Mouse (Mus musculus) gastrocnemius, postnatal 10 days (tissue): Measurements from ENCODE around the gene Rad9a. TPM values are rescaled to one million over a fixed set of nuclear protein-coding genes. Genes with fewer than 3 reads are reported as not detected.

Experiments used
- DNase-seq: peaks from one replicate; pipeline ENCODE4 v3.0.0; 2021; ENCODE audit warnings: mixed read lengths
- microRNA-seq, 2 experiments: library from miRNA; unstranded; fragments of <30 nt; microRNA quantifications; one replicate each; pipeline ENCODE4 v1.2.0; 2021
- total RNA-seq, 2 experiments: library from RNA; stranded (reverse); gene quantifications; 2 replicates each; pipeline ENCODE4 v1.2.3; 2021

The Rad9a gene
- total RNA-seq, 2 experiments from 2014 or later, result 4.1 to 6.0 TPM

DNA sequence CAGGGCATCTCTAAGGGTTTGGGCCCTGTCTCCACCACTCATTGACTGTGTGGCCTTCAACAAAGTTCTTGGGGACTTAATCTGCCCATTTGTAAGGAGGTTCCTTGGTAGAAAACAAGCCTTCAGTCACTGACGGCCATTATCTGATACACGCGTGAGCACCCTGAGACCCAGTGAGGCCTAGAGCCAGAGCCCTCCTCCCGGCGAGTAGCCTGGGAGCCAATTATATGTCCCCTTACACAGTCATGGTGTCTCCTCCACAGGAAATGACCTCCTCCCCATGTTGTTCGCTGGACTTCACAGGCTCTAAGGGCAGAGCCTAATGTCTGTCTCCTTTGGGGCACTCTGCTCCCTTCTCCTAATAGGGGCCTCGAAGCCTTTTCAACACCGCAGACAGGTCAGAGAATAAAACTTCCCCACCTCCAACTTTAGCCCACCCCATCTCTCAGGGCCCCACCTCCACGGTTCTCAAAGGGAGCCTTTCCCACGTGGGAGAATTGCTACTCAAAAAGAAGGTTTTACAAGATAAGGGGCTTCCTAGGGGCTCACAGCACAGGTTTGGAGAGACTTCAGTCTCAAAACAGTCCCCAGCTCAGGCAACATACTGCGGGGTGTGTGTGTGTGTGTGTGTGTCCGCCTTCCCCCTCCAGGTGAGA is 55.0 kb downstream of the Rad9a start:
- DNase-seq, result no peak

DNA sequence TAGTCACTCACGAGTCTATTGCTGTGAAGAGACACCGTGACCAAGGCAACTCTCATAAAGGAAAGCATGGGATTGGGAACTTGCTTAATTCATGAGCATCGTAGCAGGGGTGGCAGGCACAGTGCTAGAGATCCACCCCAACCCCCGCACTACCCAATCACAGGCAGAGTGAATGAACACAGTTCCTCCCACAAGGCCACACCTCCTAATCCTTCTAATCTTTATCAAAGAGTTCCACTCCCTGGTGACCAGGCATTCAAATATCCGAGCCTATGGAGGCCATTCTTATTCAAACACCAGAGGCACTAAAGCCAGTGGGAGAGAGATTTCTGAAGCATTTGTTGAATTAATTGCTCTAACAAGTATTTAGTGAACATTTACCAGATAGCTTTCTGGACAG is 55.5 kb downstream of the Rad9a start:
- DNase-seq, result no peak

Small RNA genes lying within 50 kb of the gene (microRNA-seq; reads per million reads assigned to microRNA genes)
- 0 reads per million in 2 experiments for gene Gm26115

Other genes starting within 250 kb of the Rad9a start
- not detected for gene Aldh3b3, start 243.0 kb downstream of the Rad9a start, total RNA-seq
- gene Aldh3b2, start 229.3 kb downstream of the Rad9a start, total RNA-seq, result 1 to 10 TPM in 1 of 2 experiments, under 1 TPM in 1; 0.63 to 1.0 TPM
- gene Acy3, start 215.1 kb downstream of the Rad9a start, total RNA-seq, result 1 to 10 TPM; 4.8 to 5.3 TPM
- gene Tbx10, start 208.9 kb downstream of the Rad9a start, total RNA-seq, result not detected
- gene Nudt8, start 201.1 kb downstream of the Rad9a start, total RNA-seq, result 10 to 100 TPM; 18.3 to 20.2 TPM
- under 1 TPM; 0.23 to 0.47 TPM for gene Gm49405, start 201.0 kb downstream of the Rad9a start, total RNA-seq
- gene Doc2g, start 198.3 kb downstream of the Rad9a start, total RNA-seq, result 1 to 10 TPM in 1 of 2 experiments, under 1 TPM in 1; 0.66 to 1.2 TPM
- gene Ndufv1, start 188.9 kb downstream of the Rad9a start, total RNA-seq, result 100 to 1,000 TPM; 297 to 355 TPM
- gene Gstp1, start 163.7 kb downstream of the Rad9a start, total RNA-seq, result 100 to 1,000 TPM; 220 to 231 TPM
- gene Gstp2, start 155.6 kb downstream of the Rad9a start, total RNA-seq, result 10 to 100 TPM; 61.6 to 63.6 TPM
- under 1 TPM in 1 of 2 experiments, not detected in 1; 0.79 TPM for gene Gstp3, start 142.1 kb downstream of the Rad9a start, total RNA-seq
- gene Cabp2, start 120.1 kb downstream of the Rad9a start, total RNA-seq, result not detected
- 10 to 100 TPM; 18.1 to 18.2 TPM for gene Cdk2ap2, start 104.5 kb downstream of the Rad9a start, total RNA-seq
- gene Pitpnm1, start 101.7 kb downstream of the Rad9a start, total RNA-seq, result 1 to 10 TPM; 4.2 to 5.5 TPM
- gene Aip, start 75.8 kb downstream of the Rad9a start, total RNA-seq, result 10 to 100 TPM; 46.5 to 47.1 TPM
- gene Gpr152, start 61.9 kb downstream of the Rad9a start, total RNA-seq, result not detected
- not detected for gene Cabp4, start 57.6 kb downstream of the Rad9a start, total RNA-seq
- 10 to 100 TPM; 41.1 to 48.6 TPM for gene Coro1b, start 53.0 kb downstream of the Rad9a start, total RNA-seq
- gene Ptprcap, start 48.1 kb downstream of the Rad9a start, total RNA-seq, result 1 to 10 TPM in 1 of 2 experiments, under 1 TPM in 1; 0.49 to 2.0 TPM
- 10 to 100 TPM; 25.3 to 30.9 TPM for gene Rps6kb2, start 38.3 kb downstream of the Rad9a start, total RNA-seq
- 10 to 100 TPM; 33.1 to 47.1 TPM for gene Carns1, start 26.2 kb downstream of the Rad9a start, total RNA-seq
- gene Tbc1d10c, start 10.4 kb downstream of the Rad9a start, total RNA-seq, result 1 to 10 TPM; 3.2 to 3.8 TPM
- 100 to 1,000 TPM; 339 to 348 TPM for gene Ppp1ca, start 9.6 kb downstream of the Rad9a start, total RNA-seq
- 1 to 10 TPM in 1 of 2 experiments, under 1 TPM in 1; 0.47 to 2.2 TPM for gene Clcf1, start 12.6 kb upstream of the Rad9a start, total RNA-seq
- not detected for gene AC109138.7, start 12.7 kb upstream of the Rad9a start, total RNA-seq
- gene Pold4, start 30.2 kb upstream of the Rad9a start, total RNA-seq, result 10 to 100 TPM; 26.1 to 31.9 TPM
- gene Ssh3, start 67.5 kb upstream of the Rad9a start, total RNA-seq, result 1 to 10 TPM; 4.9 to 6.3 TPM
- 1 to 10 TPM; 1.2 to 1.3 TPM for gene Ankrd13d, start 81.5 kb upstream of the Rad9a start, total RNA-seq
- gene Grk2, start 104.6 kb upstream of the Rad9a start, total RNA-seq, result 10 to 100 TPM; 28.1 to 41.2 TPM
- 10 to 100 TPM; 37.8 to 51.9 TPM for gene Kdm2a, start 196.6 kb upstream of the Rad9a start, total RNA-seq
- 1 to 10 TPM; 1.4 to 3.5 TPM for gene Rhod, start 237.8 kb upstream of the Rad9a start, total RNA-seq